Mouse (Mus musculus): ENCODE results near the gene Scrt2. TPM values are rescaled to one million over a fixed set of nuclear protein-coding genes. Genes with fewer than 3 reads are reported as not detected.
A peak's percentile ranks its signal among the peaks of the same experiment; 100 is the strongest.
"Not testable (repeated sequence)": the region's sequence is repeated elsewhere in the genome, so short reads cannot be mapped to it uniquely, and the experiment has no call there.

Scrt2 gene
- polyA plus RNA-seq, 1 experiment from 2014 or later: not detected

- Histone ChIP-seq H3K4me1 (no peaks in the 10 kb centered on the region), H3K4me2 (no peak overlapping the region), H3K9me3 (no peaks in the 10 kb centered on the region), H3K36me3 (no peaks in the 10 kb centered on the region), H3K9ac (no peak overlapping the region), H3K4me3 (no peak overlapping the region), H3K27ac (no peak overlapping the region), H3K27me3 (peaks cover 27% of the 10 kb centered on the region)
- WGBS: 69% methylated on average over 9 of the region's 9 CpGs
- no peak for ATAC-seq (ENCODE audit: insufficient number of reproducible peaks, low FRiP score, low TSS enrichment, low read depth)
Measured at GRCm38 (mm10) chr2:152057252-152057563, 24.1 kb upstream of the Scrt2 start.

DNA sequence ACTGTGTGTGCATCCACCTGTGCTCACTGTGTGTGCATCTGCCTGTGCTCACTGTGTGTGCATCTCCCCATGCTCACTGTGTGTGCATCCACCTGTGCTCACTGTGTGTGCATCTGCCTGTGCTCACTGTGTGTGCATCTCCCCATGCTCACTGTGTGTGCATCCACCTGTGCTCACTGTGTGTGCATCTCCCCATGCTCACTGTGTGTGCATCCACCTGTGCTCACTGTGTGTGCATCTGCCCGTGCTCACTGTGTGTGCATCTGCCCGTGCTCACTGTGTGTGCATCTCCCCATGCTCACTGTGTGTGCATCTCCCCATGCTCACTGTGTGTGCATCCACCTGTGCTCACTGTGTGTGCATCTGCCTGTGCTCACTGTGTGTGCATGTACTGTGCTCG is 18.5 kb upstream of the Scrt2 start:
- WGBS: 78% methylated on average over 3 of the region's 3 CpGs
- H3K36me3 ChIP-seq; H3K27me3 ChIP-seq; H3K4me2 ChIP-seq; H3K9me3 ChIP-seq; H3K4me1 ChIP-seq; H3K4me3 ChIP-seq; ATAC-seq (ENCODE audit: insufficient number of reproducible peaks, low FRiP score, low TSS enrichment, low read depth); H3K27ac ChIP-seq; H3K9ac ChIP-seq: not testable (repeated sequence)

- Histone ChIP-seq H3K4me3 (no peak overlapping the region), H3K4me1 (no peaks in the 10 kb centered on the region), H3K9ac (no peak overlapping the region), H3K27me3 (0 out of 2 replicates have a peak, but pooled peaks cover 3% of the 10 kb centered on the region), H3K27ac (no peak overlapping the region), H3K36me3 (no peaks in the 10 kb centered on the region), H3K4me2 (no peak overlapping the region), H3K9me3 (no peaks in the 10 kb centered on the region)
- ATAC-seq (ENCODE audit: insufficient number of reproducible peaks, low FRiP score, low TSS enrichment, low read depth): peak; percentile 40; the same call in 1 of the 2 replicates
- WGBS: 44% methylated on average over 11 of the region's 11 CpGs
Measured at GRCm38 (mm10) chr2:152068660-152069433, 12.5 kb upstream of the Scrt2 start.

DNA sequence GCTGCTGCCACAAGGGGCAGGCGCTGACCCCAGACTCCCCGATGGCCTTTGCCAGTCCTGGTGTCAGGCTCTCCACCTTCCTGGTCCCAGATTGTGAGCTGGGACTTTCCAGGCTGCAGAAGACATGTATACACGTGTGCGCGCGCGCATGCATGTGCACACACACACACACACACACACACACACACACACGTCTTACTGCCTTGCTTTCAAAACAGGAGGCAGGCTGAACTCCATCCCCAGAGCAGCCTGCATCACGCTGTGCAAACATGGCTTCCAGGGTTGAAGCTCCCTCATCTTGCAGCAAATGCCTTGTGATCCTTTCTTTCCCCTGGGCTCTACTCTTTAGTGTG is 11.9 kb upstream of the Scrt2 start:
- 63% methylated on average over 9 of the region's 9 CpGs for WGBS
- Histone ChIP-seq H3K4me3 (no peak overlapping the region), H3K4me1 (no peaks in the 10 kb centered on the region), H3K27me3 (peaks cover 5% of the 10 kb centered on the region; the same call in 1 of the 2 replicates), H3K27ac (no peak overlapping the region), H3K9ac (no peak overlapping the region), H3K36me3 (no peaks in the 10 kb centered on the region), H3K9me3 (no peaks in the 10 kb centered on the region), H3K4me2 (no peak overlapping the region)
- ATAC-seq (ENCODE audit: insufficient number of reproducible peaks, low FRiP score, low TSS enrichment, low read depth): no peak

GRCm38 (mm10) chr2:152069941-152070340 is 11.4 kb upstream of the Scrt2 start:
- no peak overlapping the region for H3K4me2 ChIP-seq
- H3K9me3 ChIP-seq: no peaks in the 10 kb centered on the region
- H3K27me3 ChIP-seq: peaks cover 10% of the 10 kb centered on the region; the same call in 1 of the 2 replicates
- WGBS: 84% methylated on average over 2 of the region's 2 CpGs
- no peaks in the 10 kb centered on the region for H3K36me3 ChIP-seq
- H3K4me3 ChIP-seq: no peak overlapping the region
- no peak for ATAC-seq (ENCODE audit: insufficient number of reproducible peaks, low FRiP score, low TSS enrichment, low read depth)
- no peak overlapping the region for H3K9ac ChIP-seq
- no peak overlapping the region for H3K27ac ChIP-seq
- H3K4me1 ChIP-seq: no peaks in the 10 kb centered on the region

GRCm38 (mm10) chr2:152074521-152074920 is 6.8 kb upstream of the Scrt2 start:
- WGBS: 72% methylated on average over 2 of the region's 2 CpGs
- Histone ChIP-seq H3K9me3 (no peaks in the 10 kb centered on the region), H3K4me2 (no peak overlapping the region), H3K27me3 (peaks cover 50% of the 10 kb centered on the region), H3K4me3 (no peak overlapping the region), H3K36me3 (no peaks in the 10 kb centered on the region), H3K27ac (no peak overlapping the region), H3K9ac (no peak overlapping the region), H3K4me1 (no peaks in the 10 kb centered on the region)
- no peak for ATAC-seq (ENCODE audit: insufficient number of reproducible peaks, low FRiP score, low TSS enrichment, low read depth)

DNA sequence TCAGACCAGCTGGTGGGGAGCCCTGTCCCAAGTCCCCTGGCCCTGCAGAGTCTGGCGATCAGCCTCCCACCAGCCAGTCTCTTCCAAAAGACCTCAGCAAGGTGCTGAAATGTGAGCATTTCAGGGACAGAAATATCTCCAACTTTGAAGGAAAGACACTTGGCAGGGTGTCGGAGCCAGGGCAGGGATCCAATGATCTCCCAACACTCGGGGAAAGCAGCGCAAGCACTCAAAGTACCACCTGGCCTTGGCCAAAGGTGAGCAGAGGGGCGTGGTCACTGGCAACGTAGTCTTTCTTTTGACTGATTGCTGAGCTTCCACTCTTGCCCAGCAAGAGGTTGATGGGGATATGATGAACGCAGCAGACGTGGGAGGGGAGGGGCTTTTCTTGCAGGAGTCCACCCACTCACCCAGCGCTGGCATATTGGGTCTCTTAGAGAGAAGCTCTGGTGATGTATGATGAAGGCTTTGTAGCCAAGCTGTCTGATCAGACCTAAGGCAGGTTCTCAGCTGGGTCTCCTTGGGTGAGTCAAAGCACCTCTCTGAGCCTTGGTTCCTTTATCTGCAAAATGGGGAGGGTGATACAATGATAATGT is 5.9 kb upstream of the Scrt2 start:
- Histone ChIP-seq H3K4me2 (no peak overlapping the region), H3K27me3 (peaks cover 59% of the 10 kb centered on the region), H3K27ac (no peak overlapping the region), H3K9ac (no peak overlapping the region), H3K9me3 (no peaks in the 10 kb centered on the region), H3K4me3 (no peak overlapping the region), H3K36me3 (no peaks in the 10 kb centered on the region), H3K4me1 (peaks cover under 1% of the 10 kb centered on the region; the same call in 1 of the 2 replicates)
- WGBS: 37% methylated on average over 9 of the region's 9 CpGs
- ATAC-seq (ENCODE audit: insufficient number of reproducible peaks, low FRiP score, low TSS enrichment, low read depth): no peak

- no peaks in the 10 kb centered on the region for H3K9me3 ChIP-seq
- WGBS: 65% methylated on average over 3 of the region's 3 CpGs
- H3K4me2 ChIP-seq: no peak overlapping the region
- no peak overlapping the region for H3K9ac ChIP-seq
- H3K36me3 ChIP-seq: no peaks in the 10 kb centered on the region
- H3K4me1 ChIP-seq: peaks cover 18% of the 10 kb centered on the region
- H3K27me3 ChIP-seq: peaks cover 77% of the 10 kb centered on the region
- H3K4me3 ChIP-seq: no peak overlapping the region
- ATAC-seq (ENCODE audit: insufficient number of reproducible peaks, low FRiP score, low TSS enrichment, low read depth): no peak
- no peak overlapping the region for H3K27ac ChIP-seq
Measured at GRCm38 (mm10) chr2:152077337-152077736, 4.0 kb upstream of the Scrt2 start.

- no peaks in the 10 kb centered on the region for H3K9me3 ChIP-seq
- peaks cover 84% of the 10 kb centered on the region for H3K27me3 ChIP-seq
- ATAC-seq (ENCODE audit: insufficient number of reproducible peaks, low FRiP score, low TSS enrichment, low read depth): peak; percentile 71
- H3K4me3 ChIP-seq: peak overlapping the region; percentile 32
- under 1% methylated on average over 72 of the region's 81 CpGs for WGBS
- no peak overlapping the region for H3K9ac ChIP-seq
- peak overlapping the region; percentile 68 for H3K4me2 ChIP-seq
- peaks cover 20% of the 10 kb centered on the region for H3K4me1 ChIP-seq
- no peak overlapping the region for H3K27ac ChIP-seq
- no peaks in the 10 kb centered on the region for H3K36me3 ChIP-seq
Measured at GRCm38 (mm10) chr2:152081641-152082448, 516 bp downstream of the Scrt2 start.

DNA sequence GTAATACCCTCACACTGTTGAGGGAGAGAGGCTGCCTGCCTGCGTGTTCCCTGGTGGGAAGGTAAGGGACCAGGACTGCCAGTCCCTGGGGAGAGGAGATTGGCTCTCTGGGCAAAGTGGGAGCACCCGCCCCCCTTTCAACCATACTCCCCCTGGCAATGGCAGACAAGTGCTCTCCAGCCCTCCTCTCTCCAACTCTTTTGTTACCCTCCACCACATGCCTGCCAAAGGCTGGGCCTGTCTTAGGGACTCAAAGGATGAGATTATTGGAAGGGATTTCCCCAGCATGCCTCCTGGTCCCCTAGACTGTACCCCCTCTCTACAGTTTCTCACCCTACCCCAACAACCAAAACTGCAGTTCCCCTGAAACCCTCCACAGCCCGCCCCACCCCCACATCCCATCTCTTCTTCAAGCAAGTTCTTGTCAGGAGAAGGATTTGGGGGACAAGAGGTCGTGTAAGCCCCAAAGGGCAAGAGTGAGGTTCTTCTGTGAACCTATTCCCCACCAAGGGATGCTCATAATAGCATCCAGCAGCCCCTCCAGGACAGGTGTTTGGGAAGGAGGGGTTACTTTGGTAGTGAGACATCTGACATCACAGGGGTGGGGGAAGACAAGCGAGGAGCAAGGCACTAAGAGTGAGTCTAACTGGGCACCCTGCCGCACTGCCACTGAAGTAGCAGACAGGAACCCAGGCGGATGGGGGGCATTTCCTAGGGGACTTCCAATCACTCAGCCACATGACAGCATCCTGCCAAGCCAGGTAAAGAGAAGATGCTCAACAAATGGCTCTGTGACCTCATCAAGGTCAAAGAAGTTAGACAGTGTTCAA is 1.3 kb downstream of the Scrt2 start:
- no peak overlapping the region; the same call in 1 of the 2 replicates for H3K4me3 ChIP-seq
- no peak overlapping the region for H3K27ac ChIP-seq
- H3K27me3 ChIP-seq: peaks cover 81% of the 10 kb centered on the region
- H3K4me1 ChIP-seq: peaks cover 20% of the 10 kb centered on the region
- WGBS: 16% methylated on average over 7 of the region's 7 CpGs
- H3K9me3 ChIP-seq: no peaks in the 10 kb centered on the region
- H3K9ac ChIP-seq: no peak overlapping the region
- ATAC-seq (ENCODE audit: insufficient number of reproducible peaks, low FRiP score, low TSS enrichment, low read depth): 0 out of 2 replicates have a peak, but pooled peaks have one; percentile 4
- no peaks in the 10 kb centered on the region for H3K36me3 ChIP-seq
- peak overlapping the region; percentile 68; the same call in 1 of the 2 replicates for H3K4me2 ChIP-seq

GRCm38 (mm10) chr2:152083411-152083810 is 2.1 kb downstream of the Scrt2 start:
- H3K27me3 ChIP-seq: peaks cover 78% of the 10 kb centered on the region
- no peaks in the 10 kb centered on the region for H3K36me3 ChIP-seq
- no peak for ATAC-seq (ENCODE audit: insufficient number of reproducible peaks, low FRiP score, low TSS enrichment, low read depth)
- H3K4me2 ChIP-seq: no peak overlapping the region
- H3K9me3 ChIP-seq: no peaks in the 10 kb centered on the region
- H3K4me1 ChIP-seq: peaks cover 20% of the 10 kb centered on the region
- WGBS: 59% methylated on average over 4 of the region's 4 CpGs
- no peak overlapping the region for H3K9ac ChIP-seq
- H3K4me3 ChIP-seq: no peak overlapping the region
- H3K27ac ChIP-seq: no peak overlapping the region
